12 mouse cellular contexts compared by ENCODE assay signal in genomic region chr6:140478031-140478430, GRCm38 (mm10). TPM values are rescaled to one million over a fixed set of nuclear protein-coding genes. Genes with fewer than 3 reads are reported as not detected.
DNase-seq lines count a peak whose midpoint lies in the region; ATAC-seq lines count a peak whose summit lies in the region.
"Had no signal": no experiment of that assay in that cellular context is flagged by ENCODE, and none has a peak within 500 bp of the region (broad histone marks: within the 10 kb centered on the region; RNA-seq: fewer than 3 reads in every experiment).

No protein-coding gene starts in this region.

- H3K9me3 ChIP-seq in forebrain, embryonic 15.5 days = no peaks in the 10 kb centered on the region
- H3K9me3 ChIP-seq in forebrain, embryonic 13.5 days (replicated peaks) = no peaks in the 10 kb centered on the region
- no peaks in the 10 kb centered on the region for H3K9me3 ChIP-seq in liver, embryonic 11.5 days (ENCODE audit: control insufficient read depth, low read length)
- no peaks in the 10 kb centered on the region for H3K9me3 ChIP-seq in intestine, embryonic 16.5 days (ENCODE audit: control insufficient read depth, low read length)

- H3K4me1 ChIP-seq in forebrain, embryonic 15.5 days = peaks cover 38% of the 10 kb centered on the region
- H3K4me1 ChIP-seq in forebrain, embryonic 13.5 days = peaks cover 43% of the 10 kb centered on the region
- no peaks in the 10 kb centered on the region for H3K4me1 ChIP-seq in liver, embryonic 11.5 days (replicated peaks; ENCODE audit: control insufficient read depth, insufficient read depth, low read length)
- H3K4me1 ChIP-seq in intestine, embryonic 16.5 days (ENCODE audit: control insufficient read depth, insufficient read depth, low read length) = peaks cover 12% of the 10 kb centered on the region

- no peak overlapping the region for H3K9ac ChIP-seq in forebrain, embryonic 15.5 days (replicated peaks)
- no peak overlapping the region for H3K9ac ChIP-seq in forebrain, embryonic 13.5 days
- no peak overlapping the region for H3K9ac ChIP-seq in liver, embryonic 11.5 days (ENCODE audit: low read depth, low read length)
- no peak overlapping the region; the same call in 1 of the 2 replicates for H3K9ac ChIP-seq in intestine, embryonic 16.5 days (ENCODE audit: low read depth, low read length)

- DNase-seq in liver, embryonic 11.5 days (ENCODE audit: low spot score) = no peak
- DNase-seq in liver = no peak
- DNase-seq in MN1 (ENCODE audit: low spot score) = peak; percentile 31
- DNase-seq in embryo, embryonic 10 days (ENCODE audit: low spot score) = no peak
- no peak for DNase-seq in thymus, postnatal 36 days
- DNase-seq: adrenal gland, adult 2 months; kidney, postnatal 36 days; spleen, adult 18-20 months; thymus, postnatal 25 days had no signal

- H3K36me3 ChIP-seq in forebrain, embryonic 15.5 days = no peaks in the 10 kb centered on the region
- no peaks in the 10 kb centered on the region for H3K36me3 ChIP-seq in forebrain, embryonic 13.5 days (ENCODE audit: poor library complexity, severe bottlenecking)
- H3K36me3 ChIP-seq in liver, embryonic 11.5 days (ENCODE audit: control insufficient read depth, insufficient read depth, low read length) = no peaks in the 10 kb centered on the region
- no peaks in the 10 kb centered on the region for H3K36me3 ChIP-seq in intestine, embryonic 16.5 days (ENCODE audit: control insufficient read depth, insufficient read depth, low read length)

- H3K27ac ChIP-seq in forebrain, embryonic 15.5 days (replicated peaks) = 0 out of 2 replicates have a peak overlapping the region, but pooled peaks have one; percentile 27
- no peak overlapping the region for H3K27ac ChIP-seq in forebrain, embryonic 13.5 days
- no peak overlapping the region for H3K27ac ChIP-seq in liver, embryonic 11.5 days (ENCODE audit: low read depth, low read length)
- H3K27ac ChIP-seq in intestine, embryonic 16.5 days (ENCODE audit: low read length) = peak overlapping the region; percentile 40; the same call in 1 of the 2 replicates

- H3K4me2 ChIP-seq in forebrain, embryonic 15.5 days (replicated peaks) = no peak overlapping the region
- no peak overlapping the region for H3K4me2 ChIP-seq in forebrain, embryonic 13.5 days
- H3K4me2 ChIP-seq in liver, embryonic 11.5 days = no peak overlapping the region
- 0 out of 2 replicates have a peak overlapping the region, but pooled peaks have one; percentile 2 for H3K4me2 ChIP-seq in intestine, embryonic 16.5 days (ENCODE audit: low read depth, low read length)

- ATAC-seq in forebrain, embryonic 15.5 days (replicated peaks) = no peak
- no peak for ATAC-seq in forebrain, embryonic 13.5 days
- ATAC-seq in liver, embryonic 11.5 days (replicated peaks; ENCODE audit: low FRiP score) = 0 out of 2 replicates have a peak, but pooled peaks have one; percentile 16
- peak; percentile 67 for ATAC-seq in intestine, embryonic 16.5 days

- H3K27me3 ChIP-seq in forebrain, embryonic 15.5 days = no peaks in the 10 kb centered on the region
- no peaks in the 10 kb centered on the region for H3K27me3 ChIP-seq in forebrain, embryonic 13.5 days
- H3K27me3 ChIP-seq in liver, embryonic 11.5 days (replicated peaks; ENCODE audit: control insufficient read depth, insufficient read depth, low read length) = no peaks in the 10 kb centered on the region
- H3K27me3 ChIP-seq in intestine, embryonic 16.5 days (replicated peaks; ENCODE audit: control insufficient read depth, insufficient read depth, low read length) = no peaks in the 10 kb centered on the region

- WGBS in forebrain, embryonic 15.5 days = 48% methylated on average over 7 of the region's 7 CpGs
- whole genome bisulfite sequencing in forebrain, embryonic 13.5 days = 65% methylated on average over 7 of the region's 7 CpGs
- WGBS in liver, embryonic 11.5 days = 64% methylated on average over 7 of the region's 7 CpGs
- WGBS in intestine, embryonic 16.5 days = 21% methylated on average over 7 of the region's 7 CpGs

- no peak overlapping the region for H3K4me3 ChIP-seq in forebrain, embryonic 15.5 days
- no peak overlapping the region for H3K4me3 ChIP-seq in forebrain, embryonic 13.5 days
- no peak overlapping the region for H3K4me3 ChIP-seq in liver, embryonic 11.5 days (ENCODE audit: low read depth, low read length)
- no peak overlapping the region for H3K4me3 ChIP-seq in intestine, embryonic 16.5 days (ENCODE audit: low read length)

RNA-seq across cellular contexts. Expression of gene Plekha5, which starts 54.2 kb away (rescaled TPM):
- polyA plus RNA-seq in forebrain, embryonic 15.5 days (2015; fragmentation: Nextera tagmentation; extraction: Ambion mirVana) = 31.6 and 32.7 TPM in 2 replicates
- polyA plus RNA-seq in forebrain, embryonic 13.5 days (2015; fragmentation: Nextera tagmentation; extraction: Ambion mirVana) = 32.4 and 36.9 TPM in 2 replicates
- 28.6 and 30.7 TPM in 2 replicates for polyA plus RNA-seq in liver, embryonic 11.5 days (2014; fragmentation: Nextera tagmentation; extraction: Ambion mirVana)
- 27.9 and 30.1 TPM in 2 replicates for polyA plus RNA-seq in intestine, embryonic 16.5 days (2015; fragmentation: Nextera tagmentation; extraction: Ambion mirVana)

Comparison
In these comparisons a context has a peak if more than half of its experiments do, and no peak if none do; other contexts are left out.
1. H3K27ac ChIP-seq: peak in forebrain, embryonic 15.5 days (single experiment) and intestine, embryonic 16.5 days (single experiment); none in forebrain, embryonic 13.5 days (single experiment) and liver, embryonic 11.5 days (single experiment).
2. ATAC-seq: peak in liver, embryonic 11.5 days (single experiment) and intestine, embryonic 16.5 days (single experiment); none in forebrain, embryonic 15.5 days (single experiment) and forebrain, embryonic 13.5 days (single experiment).